Mouse (Mus musculus) G1E-ER4 (cell line): ENCODE measurements around the gene Papln. TPM values are rescaled to one million over a fixed set of nuclear protein-coding genes. Genes with fewer than 3 reads are reported as not detected.

ENCODE experiments used
- GATA1 ChIP-seq: IDR thresholded peaks from one replicate; pipeline ENCODE4 v1.8.0; 2012; ENCODE audit warnings: low read length, inconsistent platforms
- polyA plus RNA-seq: library from polyadenylated mRNA; stranded (reverse); fragments of >175 nt; gene quantifications from 2 replicates; pipeline ENCODE4 v1.2.3, GENCODE M21; 2012

Papln gene
- not detected in 2 replicates for polyA plus RNA-seq

GRCm38 (mm10) chr12:83763311-83764043 is at the start of gene Papln:
TSS of gene Papln (plus strand) at chr12:83763634.
- TF ChIP-seq GATA1: no peak

- TF ChIP-seq GATA1: no peak
Observed at GRCm38 (mm10) chr12:83713749-83714148, 49.7 kb upstream of the Papln start.

- no peak for TF ChIP-seq GATA1
Observed at GRCm38 (mm10) chr12:83716416-83717184, 46.8 kb upstream of the Papln start.

GRCm38 (mm10) chr12:83719431-83719830 is 44.0 kb upstream of the Papln start:
- TF ChIP-seq GATA1: no peak

- TF ChIP-seq GATA1: no peak
Observed at GRCm38 (mm10) chr12:83721281-83721680, 42.2 kb upstream of the Papln start.

- no peak for TF ChIP-seq GATA1
Observed at GRCm38 (mm10) chr12:83723037-83723436, 40.4 kb upstream of the Papln start.

- TF ChIP-seq GATA1: no peak
Observed at GRCm38 (mm10) chr12:83726510-83727308, 36.7 kb upstream of the Papln start.

GRCm38 (mm10) chr12:83732225-83732624 is 31.2 kb upstream of the Papln start:
- no peak for TF ChIP-seq GATA1

- TF ChIP-seq GATA1: no peak
Observed at GRCm38 (mm10) chr12:83734047-83734446, 29.4 kb upstream of the Papln start.

- no peak for TF ChIP-seq GATA1
Observed at GRCm38 (mm10) chr12:83736236-83736635, 27.2 kb upstream of the Papln start.

- TF ChIP-seq GATA1: no peak
Observed at GRCm38 (mm10) chr12:83738651-83739050, 24.8 kb upstream of the Papln start.

- TF ChIP-seq GATA1: no peak
Observed at GRCm38 (mm10) chr12:83741722-83742121, 21.7 kb upstream of the Papln start.

- TF ChIP-seq GATA1: no peak
Observed at GRCm38 (mm10) chr12:83742834-83743233, 20.6 kb upstream of the Papln start.

- TF ChIP-seq GATA1: no peak
Observed at GRCm38 (mm10) chr12:83743712-83744111, 19.7 kb upstream of the Papln start.

- no peak for TF ChIP-seq GATA1
Observed at GRCm38 (mm10) chr12:83749186-83749585, 14.2 kb upstream of the Papln start.

GRCm38 (mm10) chr12:83752495-83752894 is 10.9 kb upstream of the Papln start:
- no peak for TF ChIP-seq GATA1
